Mouse (Mus musculus) liver, adult (tissue): ENCODE results near the gene Zglp1.
A peak's percentile ranks its signal among the peaks of the same experiment; 100 is the strongest.

Source experiments
- GATA4 ChIP-seq: IDR thresholded peaks from 2 replicates; pipeline ENCODE4 v1.6.1; 2014; ENCODE audit warnings: mild to moderate bottlenecking, low read length; ENCODE audit not compliant: insufficient replicate concordance

Gene Zglp1

GRCm38 (mm10) chr9:21034481-21035085 is 32.3 kb downstream of the Zglp1 start:
- TF ChIP-seq GATA4: no peak

- no peak for TF ChIP-seq GATA4
Measured at GRCm38 (mm10) chr9:21033136-21033535, 33.8 kb downstream of the Zglp1 start.

GRCm38 (mm10) chr9:21032491-21032890 is 34.4 kb downstream of the Zglp1 start:
- no peak for TF ChIP-seq GATA4

GRCm38 (mm10) chr9:21031896-21032351 is 35.0 kb downstream of the Zglp1 start, which contains the start of gene Icam5:
Gene Icam5, plus strand, starts transcription at chr9:21032073.
- TF ChIP-seq GATA4: no peak

- TF ChIP-seq GATA4: no peak
Measured at GRCm38 (mm10) chr9:21031251-21031895, 35.5 kb downstream of the Zglp1 start.

GRCm38 (mm10) chr9:21030781-21031250 is 36.1 kb downstream of the Zglp1 start:
- TF ChIP-seq GATA4: peak; percentile 94

- no peak for TF ChIP-seq GATA4
Measured at GRCm38 (mm10) chr9:21030055-21030600, 36.8 kb downstream of the Zglp1 start.

- TF ChIP-seq GATA4: peak; percentile 83; the same call in 1 of the 2 replicates
Measured at GRCm38 (mm10) chr9:21029291-21030054, 37.4 kb downstream of the Zglp1 start, which contains the start of gene Icam4. Gene Icam4, plus strand, starts transcription at chr9:21029373.

- TF ChIP-seq GATA4: no peak
Measured at GRCm38 (mm10) chr9:21028560-21029110, 38.3 kb downstream of the Zglp1 start.

GRCm38 (mm10) chr9:21027774-21028290 is 39.1 kb downstream of the Zglp1 start:
- no peak for TF ChIP-seq GATA4

- no peak for TF ChIP-seq GATA4
Measured at GRCm38 (mm10) chr9:21026849-21027248, 40.0 kb downstream of the Zglp1 start.

- no peak for TF ChIP-seq GATA4
Measured at GRCm38 (mm10) chr9:21025258-21025810, 41.6 kb downstream of the Zglp1 start.

GRCm38 (mm10) chr9:21022726-21023125 is 44.2 kb downstream of the Zglp1 start:
- no peak for TF ChIP-seq GATA4

- no peak for TF ChIP-seq GATA4
Measured at GRCm38 (mm10) chr9:21022288-21022687, 44.6 kb downstream of the Zglp1 start.
